Mouse (Mus musculus): ENCODE measurements around the gene Fbxo34. TPM values are rescaled to one million over a fixed set of nuclear protein-coding genes. Genes with fewer than 3 reads are reported as not detected.
"Not testable (repeated sequence)": the region's sequence is repeated elsewhere in the genome, so short reads cannot be mapped to it uniquely, and the experiment has no call there.

The Fbxo34 gene
- polyA plus RNA-seq, 1 experiment: 10.9 TPM

DNA sequence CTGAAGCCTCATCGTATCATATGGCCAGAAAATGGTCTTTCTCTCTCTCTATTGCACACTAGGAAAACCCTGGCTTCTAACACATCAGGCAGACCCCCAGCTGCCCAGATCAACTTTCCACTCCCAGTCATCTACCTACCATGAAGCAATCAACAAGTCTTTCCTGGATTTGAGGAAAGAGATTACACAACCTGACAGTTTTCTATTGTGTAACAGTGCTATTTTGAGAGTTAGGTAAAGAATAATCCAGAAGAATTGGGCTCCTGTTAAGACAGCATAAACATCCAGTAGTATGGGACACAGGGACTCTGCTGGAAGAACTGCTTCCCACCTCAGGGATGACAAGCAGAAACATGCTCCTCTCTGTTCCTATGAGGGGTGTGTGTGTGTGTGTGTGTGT lies 112.3 kb downstream of the Fbxo34 start:
- no peak for DNase-seq
- 86% methylated on average over 1 of the region's 1 CpGs for WGBS

DNA sequence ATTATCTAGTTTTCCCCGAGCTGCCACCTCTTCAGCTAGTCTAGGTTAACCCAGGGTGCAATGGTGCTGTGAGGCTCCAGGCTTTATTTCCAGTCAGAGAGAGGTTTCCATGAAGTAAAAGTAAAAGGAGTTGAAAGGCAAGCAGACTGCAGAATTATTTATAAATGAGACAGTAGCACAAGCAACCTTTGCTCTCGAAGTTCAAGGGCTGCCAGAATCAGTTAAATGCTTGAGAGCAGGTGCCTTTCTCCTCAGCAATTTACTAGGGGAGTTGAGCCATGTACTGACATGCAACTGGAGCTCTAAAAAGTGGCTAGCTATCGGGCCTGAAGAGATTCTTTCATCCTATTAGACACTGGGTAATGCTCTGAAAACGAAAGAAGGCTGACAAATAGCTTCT lies 112.9 kb downstream of the Fbxo34 start:
- DNase-seq: no peak
- Histone ChIP-seq H3K4me3 (replicated peaks; ENCODE audit: extremely low read depth, low read depth, low read length) (no peak overlapping the region), H3K4me1 (ENCODE audit: control insufficient read depth, insufficient read depth, low read length) (no peaks in the 10 kb centered on the region; the same call in 1 of the 2 replicates)
- 83% methylated on average over 4 of the region's 4 CpGs for WGBS
- TF ChIP-seq POLR2A (IDR thresholded peaks at IDR 0.05; ENCODE audit: borderline replicate concordance, extremely low read depth, low read depth, low read length): no peak
- no peak for TF ChIP-seq CTCF (IDR thresholded peaks at IDR 0.05; ENCODE audit: insufficient read depth, low read length)

More for the DNA sequence above, 112.3 kb downstream of the Fbxo34 start:
- TF ChIP-seq CTCF (IDR thresholded peaks at IDR 0.05; ENCODE audit: insufficient read depth, low read length) (no peak), POLR2A (IDR thresholded peaks at IDR 0.05; ENCODE audit: borderline replicate concordance, extremely low read depth, low read depth, low read length) (no peak)
- Histone ChIP-seq H3K4me3 (replicated peaks; ENCODE audit: extremely low read depth, low read depth, low read length) (no peak overlapping the region), H3K4me1 (ENCODE audit: control insufficient read depth, insufficient read depth, low read length) (no peaks in the 10 kb centered on the region; the same call in 1 of the 2 replicates)

DNA sequence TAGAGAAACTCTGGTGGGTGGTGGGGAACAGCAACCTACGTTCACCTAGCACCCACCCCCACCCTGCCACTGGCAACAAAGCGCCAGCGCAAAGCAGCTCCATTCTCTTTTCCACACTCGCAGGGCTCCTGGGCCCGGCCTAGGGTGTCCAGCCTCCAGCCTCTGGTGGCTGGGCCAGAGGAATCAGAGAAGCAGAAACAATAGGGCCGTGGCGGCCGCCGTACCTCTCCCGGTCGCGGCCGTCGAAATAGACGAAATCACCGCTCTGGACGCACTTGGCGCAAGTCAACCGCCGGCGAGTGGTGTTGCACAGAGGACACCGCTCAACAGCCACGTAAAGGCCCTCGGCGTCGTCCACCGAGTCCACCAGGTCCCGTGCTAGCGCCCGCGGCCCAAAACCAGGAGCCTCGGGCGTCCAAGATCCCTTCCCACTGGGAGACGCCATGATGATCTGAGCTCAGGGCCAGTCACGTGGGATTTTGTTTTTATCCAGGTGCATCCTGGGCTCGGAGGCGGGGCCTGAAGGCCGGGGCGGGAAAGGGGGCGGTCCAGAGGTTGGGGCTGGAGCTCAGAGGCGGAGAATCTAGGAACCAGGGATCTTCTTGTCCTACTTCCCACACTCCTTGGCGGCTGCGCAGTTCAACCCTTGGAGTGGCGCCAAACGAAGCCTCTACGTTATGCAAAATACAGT lies 117.9 kb downstream of the Fbxo34 start:
- no peaks in the 10 kb centered on the region; the same call in 1 of the 2 replicates for H3K4me1 ChIP-seq (ENCODE audit: control insufficient read depth, insufficient read depth, low read length)
- TF ChIP-seq POLR2A (IDR thresholded peaks at IDR 0.05; ENCODE audit: borderline replicate concordance, extremely low read depth, low read depth, low read length): peak; percentile 79; the same call in 1 of the 2 replicates
- TF ChIP-seq CTCF (IDR thresholded peaks at IDR 0.05; ENCODE audit: insufficient read depth, low read length): no peak
- peak overlapping the region; percentile 97 for H3K4me3 ChIP-seq (replicated peaks; ENCODE audit: extremely low read depth, low read depth, low read length)
- WGBS: under 1% methylated on average over 46 of the region's 46 CpGs
- DNase-seq: peak; percentile 97

DNA sequence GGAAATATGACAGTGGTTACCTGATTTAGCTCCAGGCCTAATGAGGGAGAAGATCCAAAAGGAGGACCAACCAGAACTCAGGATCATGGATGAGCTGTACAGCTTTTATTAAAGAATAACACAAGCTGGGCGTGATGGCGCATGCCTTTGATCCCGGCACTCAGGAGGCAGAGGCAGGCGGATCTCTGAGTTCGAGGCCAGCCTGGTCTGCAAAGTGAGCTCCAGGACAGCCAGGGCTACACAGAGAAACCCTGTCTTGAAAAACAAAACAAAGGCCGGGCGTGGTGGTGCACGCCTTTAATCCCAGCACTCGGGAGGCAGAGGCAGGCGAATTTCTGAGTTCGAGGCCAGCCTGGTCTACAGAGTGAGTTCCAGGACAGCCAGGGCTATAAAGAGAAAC lies 120.3 kb downstream of the Fbxo34 start, which contains the start of gene Atg14:
Atg14 (minus strand) TSS at position 101 of the 400 bp plus-strand sequence.
- 89% methylated on average over 11 of the region's 11 CpGs for WGBS

DNA sequence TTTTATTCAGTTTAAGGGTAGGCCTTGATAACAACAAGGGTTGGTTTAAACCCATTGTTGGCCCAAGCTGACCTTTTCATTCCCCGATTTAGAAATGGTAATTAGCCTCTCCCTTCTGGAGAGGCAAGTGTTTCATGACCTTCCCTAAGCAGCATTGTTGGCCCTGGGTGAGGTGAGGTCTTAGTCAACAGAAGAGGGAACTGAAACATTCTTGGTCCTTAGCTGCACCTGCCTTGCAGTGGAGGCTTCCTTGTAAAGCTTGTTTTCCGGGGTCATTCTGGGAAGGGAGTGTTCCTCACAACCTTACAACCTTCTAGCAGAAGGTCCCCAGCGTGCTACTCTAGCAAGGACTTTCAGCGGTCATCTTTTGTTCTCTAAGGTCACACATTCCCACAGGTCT lies 122.5 kb downstream of the Fbxo34 start:
- Histone ChIP-seq H3K4me1 (ENCODE audit: control insufficient read depth, insufficient read depth, low read length) (no peaks in the 10 kb centered on the region), H3K4me3 (replicated peaks; ENCODE audit: extremely low read depth, low read depth, low read length) (no peak overlapping the region)
- TF ChIP-seq POLR2A (IDR thresholded peaks at IDR 0.05; ENCODE audit: borderline replicate concordance, extremely low read depth, low read depth, low read length): no peak
- TF ChIP-seq CTCF (IDR thresholded peaks at IDR 0.05; ENCODE audit: insufficient read depth, low read length): no peak
- no peak for DNase-seq
- 74% methylated on average over 4 of the region's 4 CpGs for WGBS

More for the DNA sequence above, 120.3 kb downstream of the Fbxo34 start, which contains the start of gene Atg14:
- not testable (repeated sequence) for H3K4me3 ChIP-seq (replicated peaks; ENCODE audit: extremely low read depth, low read depth, low read length); DNase-seq; H3K4me1 ChIP-seq (ENCODE audit: control insufficient read depth, insufficient read depth, low read length)

DNA sequence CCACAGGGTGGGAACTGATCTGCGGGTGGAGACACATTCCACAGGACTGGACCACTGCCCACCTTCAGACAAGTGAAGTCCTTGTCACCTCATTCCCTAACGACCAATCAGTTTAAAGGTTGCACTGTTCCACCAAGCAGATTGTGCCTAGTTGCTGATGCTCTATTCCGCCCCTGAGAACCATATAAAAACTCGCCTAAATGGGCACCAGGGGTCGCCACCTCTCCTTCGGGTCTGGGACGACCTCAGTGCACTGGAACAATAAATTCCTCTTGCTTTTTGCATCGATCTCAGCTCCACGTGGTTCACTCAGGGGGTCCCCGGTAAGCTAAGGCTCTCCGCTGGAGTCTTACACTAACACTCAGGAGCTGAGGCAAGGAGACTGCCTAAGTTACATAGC lies 124.5 kb downstream of the Fbxo34 start:
- DNase-seq: no peak
- WGBS: 70% methylated on average over 11 of the region's 11 CpGs
- no peaks in the 10 kb centered on the region for H3K4me1 ChIP-seq (ENCODE audit: control insufficient read depth, insufficient read depth, low read length)
- H3K4me3 ChIP-seq (replicated peaks; ENCODE audit: extremely low read depth, low read depth, low read length): no peak overlapping the region
- TF ChIP-seq CTCF (IDR thresholded peaks at IDR 0.05; ENCODE audit: insufficient read depth, low read length) (no peak), POLR2A (IDR thresholded peaks at IDR 0.05; ENCODE audit: borderline replicate concordance, extremely low read depth, low read depth, low read length) (no peak)

DNA sequence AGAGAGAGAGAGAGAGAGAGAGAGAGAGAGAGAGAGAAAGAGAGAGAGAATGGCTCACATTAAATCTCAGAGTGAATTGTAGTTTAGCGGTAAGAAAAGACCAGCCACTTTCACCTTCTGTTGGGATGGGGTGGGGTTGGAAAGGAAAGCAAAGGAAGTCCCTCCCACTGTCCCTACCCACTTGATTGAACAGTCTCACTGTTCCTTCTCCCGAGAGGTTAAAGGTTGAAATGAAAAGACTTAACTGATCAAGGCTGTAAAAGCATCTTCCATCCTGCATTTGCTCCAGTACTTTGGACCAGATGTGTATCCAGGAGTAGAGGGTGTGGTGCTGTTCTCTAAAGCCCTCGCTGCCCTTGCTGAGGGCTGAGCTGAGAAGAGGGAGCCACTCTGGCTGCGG lies 126.5 kb downstream of the Fbxo34 start:
- 61% methylated on average over 4 of the region's 4 CpGs for WGBS

DNA sequence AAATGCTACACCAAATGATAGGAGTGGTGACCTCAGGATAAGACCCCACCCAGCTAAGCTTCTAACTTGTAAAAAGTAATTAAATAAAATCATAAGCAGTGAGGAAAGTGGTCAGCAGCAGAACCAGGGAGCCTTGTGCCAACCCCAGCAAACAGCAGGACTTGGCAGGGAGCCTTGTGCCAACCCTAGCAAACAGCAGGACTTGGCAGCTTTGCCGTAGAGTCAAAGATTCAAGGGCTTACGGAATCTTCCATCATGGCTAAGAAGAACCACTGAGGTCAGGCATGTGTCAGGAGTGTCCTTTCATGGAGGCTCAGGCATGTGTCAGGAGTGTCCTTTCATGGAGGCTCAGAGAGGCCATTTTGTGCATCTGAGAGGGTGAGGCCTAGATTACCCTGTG lies 127.9 kb downstream of the Fbxo34 start:
- Histone ChIP-seq H3K4me1 (ENCODE audit: control insufficient read depth, insufficient read depth, low read length) (no peaks in the 10 kb centered on the region), H3K4me3 (replicated peaks; ENCODE audit: extremely low read depth, low read depth, low read length) (no peak overlapping the region)
- no peak for DNase-seq
- TF ChIP-seq POLR2A (IDR thresholded peaks at IDR 0.05; ENCODE audit: borderline replicate concordance, extremely low read depth, low read depth, low read length) (no peak), CTCF (IDR thresholded peaks at IDR 0.05; ENCODE audit: insufficient read depth, low read length) (no peak)
- WGBS: 67% methylated on average over 2 of the region's 2 CpGs

More for the DNA sequence above, 126.5 kb downstream of the Fbxo34 start:
- no peak for TF ChIP-seq CTCF (IDR thresholded peaks at IDR 0.05; ENCODE audit: insufficient read depth, low read length)
- no peak for TF ChIP-seq POLR2A (IDR thresholded peaks at IDR 0.05; ENCODE audit: borderline replicate concordance, extremely low read depth, low read depth, low read length)
- no peak overlapping the region for H3K4me3 ChIP-seq (replicated peaks; ENCODE audit: extremely low read depth, low read depth, low read length)
- no peaks in the 10 kb centered on the region for H3K4me1 ChIP-seq (ENCODE audit: control insufficient read depth, insufficient read depth, low read length)
- DNase-seq: no peak

DNA sequence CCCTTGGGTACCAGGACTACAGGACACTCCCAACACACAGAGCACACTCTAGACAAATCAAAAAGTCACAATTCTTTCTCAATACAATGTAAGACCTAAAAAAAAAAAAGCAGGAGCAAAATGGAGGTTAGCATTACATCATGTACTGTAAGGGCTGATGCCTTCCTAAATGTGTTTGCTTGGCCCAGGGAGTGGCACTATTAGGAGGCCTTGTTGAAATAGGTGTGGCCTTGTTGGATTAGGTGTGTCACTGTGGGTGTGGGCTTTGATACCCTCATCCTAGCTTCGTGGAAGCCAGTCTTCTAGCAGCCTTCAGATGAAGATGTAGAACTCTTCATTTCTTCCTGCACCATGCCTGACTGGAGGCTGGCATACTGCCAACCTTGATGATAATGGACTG lies 131.1 kb downstream of the Fbxo34 start:
- WGBS: 33% methylated on average over 1 of the region's 1 CpGs
- no peaks in the 10 kb centered on the region for H3K4me1 ChIP-seq (ENCODE audit: control insufficient read depth, insufficient read depth, low read length)
- DNase-seq: no peak
- no peak for TF ChIP-seq POLR2A (IDR thresholded peaks at IDR 0.05; ENCODE audit: borderline replicate concordance, extremely low read depth, low read depth, low read length)
- TF ChIP-seq CTCF (IDR thresholded peaks at IDR 0.05; ENCODE audit: insufficient read depth, low read length): no peak
- H3K4me3 ChIP-seq (replicated peaks; ENCODE audit: extremely low read depth, low read depth, low read length): no peak overlapping the region

Other genes starting within 250 kb of the Fbxo34 start
- 0.68 and 0.78 TPM in 2 replicates for gene Wdhd1, start 173.6 kb upstream of the Fbxo34 start, polyA plus RNA-seq (2012; rRNA removed)
- 2.3 and 4.6 TPM in 2 replicates for gene Socs4, start 173.5 kb upstream of the Fbxo34 start, polyA plus RNA-seq (2012; rRNA removed)
- 27.9 and 41.8 TPM in 2 replicates for gene Mapk1ip1l, start 152.2 kb upstream of the Fbxo34 start, polyA plus RNA-seq (2012; rRNA removed)
- gene Lgals3, start 82.7 kb upstream of the Fbxo34 start, polyA plus RNA-seq (2012; rRNA removed): 276 and 279 TPM in 2 replicates
- gene Dlgap5, start 32.0 kb upstream of the Fbxo34 start, polyA plus RNA-seq (2012; rRNA removed): 0.48 and 1.1 TPM in 2 replicates
- gene Atg14, start 120.2 kb downstream of the Fbxo34 start, polyA plus RNA-seq (2012; rRNA removed): 8.9 and 11.4 TPM in 2 replicates
- 5.2 and 9.0 TPM in 2 replicates for gene Ktn1, start 198.0 kb downstream of the Fbxo34 start, polyA plus RNA-seq (2012; rRNA removed)

Data from lung, adult 2 months (tissue).